Mouse (Mus musculus): ENCODE measurements around the gene Lzic. TPM values are rescaled to one million over a fixed set of nuclear protein-coding genes. Genes with fewer than 3 reads are reported as not detected.

The Lzic gene
- total and polyA plus RNA-seq, 3 experiments = 8.3 to 54.8 (median 21.7) TPM

GRCm38 (mm10) chr4:149517868-149518340, 32.9 kb downstream of the Lzic start, which contains the start of gene Ctnnbip1:
Gene Ctnnbip1 (plus strand): TSS chr4:149518236.
- Histone ChIP-seq H3K4me1 (ENCODE audit: insufficient read depth, low read depth, low read length) (peaks cover 7% of the 10 kb centered on the region), H3K27me3 (ENCODE audit: insufficient read depth, low read length) (peaks cover 25% of the 10 kb centered on the region), H3K36me3 (replicated peaks) (no peaks in the 10 kb centered on the region), H3K9me3 (replicated peaks) (no peaks in the 10 kb centered on the region), H3K4me3 (ENCODE audit: low read depth, low read length) (peak within 1 kb of the TSS; percentile 70)
- TF ChIP-seq GATA1 (IDR thresholded peaks at IDR 0.05; ENCODE audit: borderline replicate concordance, low read length) (no peak), TAL1 (conservative IDR thresholded peaks at IDR 0.05; ENCODE audit: low read depth, low read length) (no peak), POLR2AphosphoS5 (IDR thresholded peaks at IDR 0.05; ENCODE audit: insufficient replicate concordance, low read depth, low read length) (no peak), GATA2 (IDR thresholded peaks at IDR 0.05; ENCODE audit: borderline replicate concordance, low read depth, low read length) (no peak), CTCF (IDR thresholded peaks at IDR 0.05; ENCODE audit: low read depth, low read length) (no peak)
- ATAC-seq (ENCODE audit: extremely low read depth, insufficient number of reproducible peaks, low FRiP score, poor library complexity, severe bottlenecking) = peak; percentile 94
- peak; percentile 84 for DNase-seq (ENCODE audit: low spot score)

GRCm38 (mm10) chr4:149518351-149519220, 33.6 kb downstream of the Lzic start:
- DNase-seq (ENCODE audit: low spot score) (no peak), ATAC-seq (ENCODE audit: extremely low read depth, insufficient number of reproducible peaks, low FRiP score, poor library complexity, severe bottlenecking) (no peak)
- no peak for TF ChIP-seq GATA1 (IDR thresholded peaks at IDR 0.05; ENCODE audit: borderline replicate concordance, low read length)
- TF ChIP-seq CTCF (IDR thresholded peaks at IDR 0.05; ENCODE audit: low read depth, low read length) = no peak
- TF ChIP-seq POLR2AphosphoS5 (IDR thresholded peaks at IDR 0.05; ENCODE audit: insufficient replicate concordance, low read depth, low read length) = no peak
- TF ChIP-seq GATA2 (IDR thresholded peaks at IDR 0.05; ENCODE audit: borderline replicate concordance, low read depth, low read length) = no peak
- no peak for TF ChIP-seq TAL1 (conservative IDR thresholded peaks at IDR 0.05; ENCODE audit: low read depth, low read length)
- Histone ChIP-seq H3K27me3 (ENCODE audit: insufficient read depth, low read length) (peaks cover 30% of the 10 kb centered on the region), H3K4me3 (ENCODE audit: low read depth, low read length) (peak overlapping the region; percentile 70), H3K36me3 (replicated peaks) (no peaks in the 10 kb centered on the region), H3K4me1 (ENCODE audit: insufficient read depth, low read depth, low read length) (peaks cover 7% of the 10 kb centered on the region), H3K9me3 (replicated peaks) (no peaks in the 10 kb centered on the region)

- peaks cover 37% of the 10 kb centered on the region for H3K27me3 ChIP-seq (ENCODE audit: insufficient read depth, low read length)
- no peaks in the 10 kb centered on the region for H3K9me3 ChIP-seq (replicated peaks)
- ATAC-seq (ENCODE audit: extremely low read depth, insufficient number of reproducible peaks, low FRiP score, poor library complexity, severe bottlenecking) (no peak), DNase-seq (ENCODE audit: low spot score) (no peak)
- peaks cover 7% of the 10 kb centered on the region for H3K4me1 ChIP-seq (ENCODE audit: insufficient read depth, low read depth, low read length)
- no peak overlapping the region for H3K4me3 ChIP-seq (ENCODE audit: low read depth, low read length)
- no peak for TF ChIP-seq GATA2 (IDR thresholded peaks at IDR 0.05; ENCODE audit: borderline replicate concordance, low read depth, low read length)
- no peak for TF ChIP-seq TAL1 (conservative IDR thresholded peaks at IDR 0.05; ENCODE audit: low read depth, low read length)
- no peak for TF ChIP-seq GATA1 (IDR thresholded peaks at IDR 0.05; ENCODE audit: borderline replicate concordance, low read length)
- TF ChIP-seq CTCF (IDR thresholded peaks at IDR 0.05; ENCODE audit: low read depth, low read length) = no peak
- no peak for TF ChIP-seq POLR2AphosphoS5 (IDR thresholded peaks at IDR 0.05; ENCODE audit: insufficient replicate concordance, low read depth, low read length)
- H3K36me3 ChIP-seq (replicated peaks) = no peaks in the 10 kb centered on the region
Observed at GRCm38 (mm10) chr4:149521258-149521657, 36.2 kb downstream of the Lzic start.

- no peak for ATAC-seq (ENCODE audit: extremely low read depth, insufficient number of reproducible peaks, low FRiP score, poor library complexity, severe bottlenecking)
- peaks cover 33% of the 10 kb centered on the region for H3K27me3 ChIP-seq (ENCODE audit: insufficient read depth, low read length)
- H3K9me3 ChIP-seq (replicated peaks) = no peaks in the 10 kb centered on the region
- DNase-seq (ENCODE audit: low spot score) = no peak
- no peaks in the 10 kb centered on the region for H3K36me3 ChIP-seq (replicated peaks)
- no peak overlapping the region for H3K4me3 ChIP-seq (ENCODE audit: low read depth, low read length)
- TF ChIP-seq GATA2 (IDR thresholded peaks at IDR 0.05; ENCODE audit: borderline replicate concordance, low read depth, low read length) (no peak), TAL1 (conservative IDR thresholded peaks at IDR 0.05; ENCODE audit: low read depth, low read length) (no peak), POLR2AphosphoS5 (IDR thresholded peaks at IDR 0.05; ENCODE audit: insufficient replicate concordance, low read depth, low read length) (no peak), CTCF (IDR thresholded peaks at IDR 0.05; ENCODE audit: low read depth, low read length) (no peak), GATA1 (IDR thresholded peaks at IDR 0.05; ENCODE audit: borderline replicate concordance, low read length) (no peak)
- H3K4me1 ChIP-seq (ENCODE audit: insufficient read depth, low read depth, low read length) = no peaks in the 10 kb centered on the region
Observed at GRCm38 (mm10) chr4:149523961-149524360, 38.9 kb downstream of the Lzic start.

DNA sequence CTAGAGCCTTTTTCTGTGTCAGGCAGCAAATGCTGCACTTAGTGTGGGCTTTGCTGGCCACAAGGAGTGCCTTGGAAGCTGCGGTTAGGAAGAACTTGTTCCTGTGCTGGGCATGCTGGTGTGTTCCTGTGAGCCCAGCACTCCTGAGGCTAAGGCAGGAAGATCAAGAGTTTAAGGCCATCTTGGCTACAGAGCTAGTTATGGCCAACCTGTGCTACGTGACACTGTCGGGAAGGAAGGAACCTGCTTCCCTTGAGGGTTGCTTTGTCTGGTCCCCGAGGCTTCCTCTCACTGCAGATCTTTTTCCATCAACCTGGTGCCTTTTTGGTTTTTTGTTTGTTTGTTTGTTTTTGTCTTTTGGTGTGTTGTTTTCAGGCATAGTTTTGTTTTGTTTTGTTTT, 40.1 kb downstream of the Lzic start:
- Histone ChIP-seq H3K4me1 (ENCODE audit: insufficient read depth, low read depth, low read length) (no peaks in the 10 kb centered on the region), H3K27me3 (ENCODE audit: insufficient read depth, low read length) (peaks cover 30% of the 10 kb centered on the region), H3K36me3 (replicated peaks) (no peaks in the 10 kb centered on the region), H3K9me3 (replicated peaks) (no peaks in the 10 kb centered on the region), H3K4me3 (ENCODE audit: low read depth, low read length) (no peak overlapping the region)
- TF ChIP-seq GATA2 (IDR thresholded peaks at IDR 0.05; ENCODE audit: borderline replicate concordance, low read depth, low read length) = no peak
- no peak for TF ChIP-seq GATA1 (IDR thresholded peaks at IDR 0.05; ENCODE audit: borderline replicate concordance, low read length)
- TF ChIP-seq POLR2AphosphoS5 (IDR thresholded peaks at IDR 0.05; ENCODE audit: insufficient replicate concordance, low read depth, low read length) = no peak
- no peak for TF ChIP-seq CTCF (IDR thresholded peaks at IDR 0.05; ENCODE audit: low read depth, low read length)
- no peak for TF ChIP-seq TAL1 (conservative IDR thresholded peaks at IDR 0.05; ENCODE audit: low read depth, low read length)
- DNase-seq (ENCODE audit: low spot score) (no peak), ATAC-seq (ENCODE audit: extremely low read depth, insufficient number of reproducible peaks, low FRiP score, poor library complexity, severe bottlenecking) (no peak)

DNA sequence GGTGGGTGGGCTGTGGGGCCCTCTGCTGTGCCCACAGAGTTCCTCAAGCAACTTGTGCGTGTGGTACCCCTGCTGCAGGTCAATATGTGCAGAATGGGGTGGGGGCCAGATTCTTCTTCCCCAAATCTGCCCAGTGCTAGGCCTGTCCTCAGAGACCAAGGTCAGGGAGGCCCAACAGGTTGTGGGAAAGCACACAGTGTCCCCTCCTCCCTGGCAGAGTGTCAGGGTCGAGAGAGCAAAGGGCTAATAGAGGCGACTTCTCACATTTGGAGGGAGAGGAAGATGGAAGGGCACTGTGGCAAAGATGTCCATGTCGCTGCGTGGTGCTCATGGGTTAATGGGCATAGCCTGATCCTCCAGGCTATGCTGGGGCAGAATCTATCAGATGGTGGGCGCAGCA, 40.8 kb downstream of the Lzic start:
- DNase-seq (ENCODE audit: low spot score) (no peak), ATAC-seq (ENCODE audit: extremely low read depth, insufficient number of reproducible peaks, low FRiP score, poor library complexity, severe bottlenecking) (no peak)
- H3K4me1 ChIP-seq (ENCODE audit: insufficient read depth, low read depth, low read length) = no peaks in the 10 kb centered on the region
- no peaks in the 10 kb centered on the region for H3K36me3 ChIP-seq (replicated peaks)
- peaks cover 27% of the 10 kb centered on the region for H3K27me3 ChIP-seq (ENCODE audit: insufficient read depth, low read length)
- no peak for TF ChIP-seq CTCF (IDR thresholded peaks at IDR 0.05; ENCODE audit: low read depth, low read length)
- TF ChIP-seq TAL1 (conservative IDR thresholded peaks at IDR 0.05; ENCODE audit: low read depth, low read length) = no peak
- no peak overlapping the region for H3K4me3 ChIP-seq (ENCODE audit: low read depth, low read length)
- no peaks in the 10 kb centered on the region for H3K9me3 ChIP-seq (replicated peaks)
